Mouse (Mus musculus) forebrain, embryonic 16.5 days (tissue): ENCODE results near the gene Rcan2. TPM values are rescaled to one million over a fixed set of nuclear protein-coding genes. Genes with fewer than 3 reads are reported as not detected.

Source experiments
- ATAC-seq: fragments of 200-750 bp; cut with Nextera tagmentation; 2 replicates; pipeline ENCODE4 v1.8.0; 2017; ENCODE audit warnings: mild to moderate bottlenecking, moderate library complexity
- H3K27ac ChIP-seq: fragments of 300-500 bp; sonication (generic); 2 replicates; pipeline ENCODE4 v1.5.1; 2014; ENCODE audit warnings: low read length, control low read depth
- H3K27me3 ChIP-seq: fragments of 300-500 bp; sonication (generic); replicated peaks from 2 replicates; pipeline ENCODE4 v1.6.1; 2014; ENCODE audit warnings: low read length; ENCODE audit not compliant: control insufficient read depth, insufficient read depth
- H3K36me3 ChIP-seq: fragments of 300-500 bp; sonication (generic); 2 replicates; pipeline ENCODE4 v1.6.1; 2014; ENCODE audit not compliant: control insufficient read depth, insufficient read depth
- H3K4me1 ChIP-seq: fragments of 300-500 bp; sonication (generic); replicated peaks from 2 replicates; pipeline ENCODE4 v1.6.1; 2014; ENCODE audit warnings: low read length; ENCODE audit not compliant: control insufficient read depth, insufficient read depth
- H3K4me2 ChIP-seq: fragments of 300-500 bp; sonication (generic); 2 replicates; pipeline ENCODE4 v1.6.1; 2014; ENCODE audit warnings: mild to moderate bottlenecking, low read length, control low read depth
- H3K4me3 ChIP-seq: fragments of 300-500 bp; sonication (generic); replicated peaks from 2 replicates; pipeline ENCODE4 v1.5.1; 2014; ENCODE audit warnings: mild to moderate bottlenecking, low read length, control low read depth
- H3K9ac ChIP-seq: fragments of 300-500 bp; sonication (generic); replicated peaks from 2 replicates; pipeline ENCODE4 v1.6.1; 2014; ENCODE audit warnings: low read depth, low read length, control low read depth
- H3K9me3 ChIP-seq: fragments of 300-500 bp; sonication (generic); 2 replicates; pipeline ENCODE4 v1.6.1; 2016; ENCODE audit warnings: low read length; ENCODE audit not compliant: control insufficient read depth
- WGBS: fragments of 180-500 bp; shearing (Covaris S2); extraction: QIAGEN DNeasy Blood & Tissue Kit; methylation state at CpG from one replicate; pipeline ENCODE4 v1.1.7; 2014; 5-methylcytosine and 5-hydroxymethylcytosine counted together
- polyA plus RNA-seq: library from polyadenylated mRNA; unstranded; fragments of >200 nt; fragmentation: Nextera tagmentation; extraction: Ambion mirVana; gene quantifications from 2 replicates; pipeline ENCODE4 v1.2.1, GENCODE M21; 2015

Rcan2 gene
- polyA plus RNA-seq, 1 experiment from 2014 or later = 47.1 TPM

- no peaks in the 10 kb centered on the region for H3K36me3 ChIP-seq
- H3K27ac ChIP-seq = no peak overlapping the region
- peaks cover 25% of the 10 kb centered on the region for H3K4me1 ChIP-seq
- WGBS = 72% methylated on average over 5 of the region's 5 CpGs
- no peak overlapping the region for H3K4me2 ChIP-seq
- no peaks in the 10 kb centered on the region for H3K9me3 ChIP-seq
- H3K27me3 ChIP-seq = no peaks in the 10 kb centered on the region
- H3K9ac ChIP-seq = no peak overlapping the region
- no peak for ATAC-seq
- H3K4me3 ChIP-seq = no peak overlapping the region
These were observed 228.5 kb downstream of the Rcan2 start for GRCm38 (mm10) chr17:44029616-44030015.

GRCm38 (mm10) chr17:44030776-44031587 lies 229.8 kb downstream of the Rcan2 start:
- Histone ChIP-seq H3K9ac (no peak overlapping the region), H3K4me1 (peaks cover 20% of the 10 kb centered on the region), H3K4me3 (no peak overlapping the region), H3K9me3 (no peaks in the 10 kb centered on the region), H3K36me3 (no peaks in the 10 kb centered on the region), H3K27ac (peak overlapping the region; percentile 28; the same call in 1 of the 2 replicates), H3K27me3 (no peaks in the 10 kb centered on the region), H3K4me2 (no peak overlapping the region)
- 13% methylated on average over 3 of the region's 3 CpGs for WGBS
- peak; percentile 9; the same call in 1 of the 2 replicates for ATAC-seq

- Histone ChIP-seq H3K36me3 (no peaks in the 10 kb centered on the region), H3K4me1 (peaks cover 6% of the 10 kb centered on the region; the same call in 1 of the 2 replicates), H3K27me3 (no peaks in the 10 kb centered on the region), H3K27ac (no peak overlapping the region), H3K9me3 (no peaks in the 10 kb centered on the region), H3K4me3 (no peak overlapping the region), H3K9ac (no peak overlapping the region), H3K4me2 (no peak overlapping the region)
- WGBS = 100% methylated on average over 1 of the region's 1 CpGs
- no peak for ATAC-seq
These were observed 233.9 kb downstream of the Rcan2 start for GRCm38 (mm10) chr17:44035005-44035404.

GRCm38 (mm10) chr17:44038656-44039055 lies 237.5 kb downstream of the Rcan2 start:
- Histone ChIP-seq H3K4me2 (no peak overlapping the region), H3K4me1 (no peaks in the 10 kb centered on the region), H3K27me3 (no peaks in the 10 kb centered on the region), H3K9ac (no peak overlapping the region), H3K36me3 (no peaks in the 10 kb centered on the region), H3K9me3 (no peaks in the 10 kb centered on the region), H3K4me3 (no peak overlapping the region), H3K27ac (no peak overlapping the region)
- peak; percentile 45 for ATAC-seq
- WGBS = 63% methylated on average over 9 of the region's 9 CpGs

- Histone ChIP-seq H3K27ac (no peak overlapping the region), H3K4me3 (no peak overlapping the region), H3K36me3 (no peaks in the 10 kb centered on the region), H3K9me3 (no peaks in the 10 kb centered on the region), H3K27me3 (no peaks in the 10 kb centered on the region), H3K4me2 (no peak overlapping the region), H3K4me1 (no peaks in the 10 kb centered on the region), H3K9ac (no peak overlapping the region)
- 90% methylated on average over 2 of the region's 2 CpGs for WGBS
- ATAC-seq = no peak
These were observed 239.3 kb downstream of the Rcan2 start for GRCm38 (mm10) chr17:44040449-44040848.

- Histone ChIP-seq H3K4me2 (no peak overlapping the region), H3K36me3 (no peaks in the 10 kb centered on the region), H3K27ac (no peak overlapping the region), H3K9me3 (no peaks in the 10 kb centered on the region), H3K9ac (no peak overlapping the region), H3K4me1 (no peaks in the 10 kb centered on the region), H3K4me3 (no peak overlapping the region), H3K27me3 (no peaks in the 10 kb centered on the region)
- 77% methylated on average over 2 of the region's 2 CpGs for WGBS
- ATAC-seq = no peak
These were observed 241.2 kb downstream of the Rcan2 start for GRCm38 (mm10) chr17:44042301-44042700.

GRCm38 (mm10) chr17:44042861-44043260 lies 241.7 kb downstream of the Rcan2 start:
- Histone ChIP-seq H3K9me3 (no peaks in the 10 kb centered on the region), H3K4me1 (no peaks in the 10 kb centered on the region), H3K27me3 (no peaks in the 10 kb centered on the region), H3K27ac (no peak overlapping the region), H3K4me3 (no peak overlapping the region), H3K9ac (no peak overlapping the region), H3K4me2 (no peak overlapping the region), H3K36me3 (no peaks in the 10 kb centered on the region)
- WGBS = 82% methylated on average over 8 of the region's 8 CpGs
- ATAC-seq = no peak

- no peaks in the 10 kb centered on the region for H3K27me3 ChIP-seq
- no peak for ATAC-seq
- H3K4me1 ChIP-seq = no peaks in the 10 kb centered on the region
- H3K27ac ChIP-seq = no peak overlapping the region
- no peaks in the 10 kb centered on the region for H3K9me3 ChIP-seq
- no peaks in the 10 kb centered on the region for H3K36me3 ChIP-seq
- 81% methylated on average over 4 of the region's 4 CpGs for WGBS
- no peak overlapping the region for H3K9ac ChIP-seq
- H3K4me2 ChIP-seq = no peak overlapping the region
- H3K4me3 ChIP-seq = no peak overlapping the region
These were observed 252.3 kb downstream of the Rcan2 start for GRCm38 (mm10) chr17:44053427-44053826.

GRCm38 (mm10) chr17:44057123-44057522 lies 256.0 kb downstream of the Rcan2 start:
- H3K9ac ChIP-seq = no peak overlapping the region
- 94% methylated on average over 1 of the region's 1 CpGs for WGBS
- H3K4me1 ChIP-seq = no peaks in the 10 kb centered on the region
- H3K36me3 ChIP-seq = no peaks in the 10 kb centered on the region
- H3K27ac ChIP-seq = no peak overlapping the region
- ATAC-seq = no peak
- no peak overlapping the region for H3K4me3 ChIP-seq
- no peaks in the 10 kb centered on the region for H3K9me3 ChIP-seq
- H3K4me2 ChIP-seq = no peak overlapping the region
- H3K27me3 ChIP-seq = no peaks in the 10 kb centered on the region
